Mouse (Mus musculus) liver, embryonic 14 days (tissue): ENCODE results near the gene Fbxw14. TPM values are rescaled to one million over a fixed set of nuclear protein-coding genes. Genes with fewer than 3 reads are reported as not detected.

ENCODE experiments used
- polyA plus RNA-seq: library from polyadenylated mRNA; depleted of rRNA; stranded (reverse); fragments of >200 nt; gene quantifications from 2 replicates; pipeline ENCODE4 v1.2.3, GENCODE M21; 2012; rRNA removed

Fbxw14 gene
- polyA plus RNA-seq, result not detected in 2 replicates

GRCm38 (mm10) chr9:109287576-109287975, at the start of gene Fbxw14:
Gene Fbxw14, minus strand, starts transcription at chr9:109287676.

GRCm38 (mm10) chr9:109234654-109235053, 52.8 kb downstream of the Fbxw14 start, which contains the start of gene Fbxw20:
Gene Fbxw20, minus strand, starts transcription at chr9:109234754.

Other genes with a start within 250 kb of the Fbxw14 start
- gene Shisa5, start 249.1 kb downstream of the Fbxw14 start, polyA plus RNA-seq, result 12.1 and 14.9 TPM in 2 replicates
- gene Trex1, start 227.9 kb downstream of the Fbxw14 start, polyA plus RNA-seq, result 10.2 and 12.5 TPM in 2 replicates
- gene Atrip, start 213.6 kb downstream of the Fbxw14 start, polyA plus RNA-seq, result 5.3 and 6.3 TPM in 2 replicates
- 7.0 and 7.9 TPM in 2 replicates for gene Ccdc51, start 205.2 kb downstream of the Fbxw14 start, polyA plus RNA-seq
- 101 and 103 TPM in 2 replicates for gene Tma7, start 205.1 kb downstream of the Fbxw14 start, polyA plus RNA-seq
- 3.7 and 4.1 TPM in 2 replicates for gene Plxnb1, start 192.3 kb downstream of the Fbxw14 start, polyA plus RNA-seq
- gene Fbxw21, start 125.6 kb downstream of the Fbxw14 start, polyA plus RNA-seq, result not detected in 2 replicates
- not detected in 2 replicates for gene Fbxw13, start 91.7 kb downstream of the Fbxw14 start, polyA plus RNA-seq
- 0.02 TPM in 1 of 2 replicates, not detected in the other for gene Fbxw20, start 52.9 kb downstream of the Fbxw14 start, polyA plus RNA-seq
- gene Fbxw28, start 52.0 kb upstream of the Fbxw14 start, polyA plus RNA-seq, result not detected in 2 replicates
- not detected in 2 replicates for gene Fbxw22, start 116.6 kb upstream of the Fbxw14 start, polyA plus RNA-seq
- not detected in 2 replicates for gene Fbxw16, start 161.5 kb upstream of the Fbxw14 start, polyA plus RNA-seq
- gene Fbxw19, start 208.2 kb upstream of the Fbxw14 start, polyA plus RNA-seq, result not detected in 2 replicates